9 mouse cellular contexts compared by ENCODE assay signal in genomic region chr12:83764044-83764365, GRCm38 (mm10). TPM values are rescaled to one million over a fixed set of nuclear protein-coding genes. Genes with fewer than 3 reads are reported as not detected.
A peak's percentile ranks its signal among the peaks of the same experiment; 100 is the strongest.
DNase-seq lines count a peak whose midpoint lies in the region; ATAC-seq and TF ChIP-seq lines count a peak whose summit lies in the region.
"Had no signal": no experiment of that assay in that cellular context is flagged by ENCODE, and none has a peak within 500 bp of the region (broad histone marks: within the 10 kb centered on the region; RNA-seq: fewer than 3 reads in every experiment).

No protein-coding gene starts in this region.

- 16% methylated on average over 14 of the region's 14 CpGs for WGBS in cerebellum, adult 2 months
- 11% methylated on average over 14 of the region's 14 CpGs for WGBS in liver, embryonic 11.5 days

- peaks cover 3% of the 10 kb centered on the region; the same call in 1 of the 2 replicates for H3K4me1 ChIP-seq in cerebellum, adult 2 months (ENCODE audit: control insufficient read depth, insufficient read depth, low read length)
- H3K4me1 ChIP-seq in ES-Bruce4 (ENCODE audit: control insufficient read depth, insufficient read depth, low read length): no peaks in the 10 kb centered on the region
- H3K4me1 ChIP-seq in liver, embryonic 11.5 days (replicated peaks; ENCODE audit: control insufficient read depth, insufficient read depth, low read length): peaks cover 15% of the 10 kb centered on the region
- peaks cover 7% of the 10 kb centered on the region for H3K4me1 ChIP-seq in testis, adult 2 months (ENCODE audit: control insufficient read depth, insufficient read depth, low read length)

- H3K27me3 ChIP-seq in cerebellum, adult 2 months (ENCODE audit: control insufficient read depth, insufficient read depth, low read length): no peaks in the 10 kb centered on the region
- H3K27me3 ChIP-seq in ES-Bruce4 (ENCODE audit: control insufficient read depth, insufficient read depth, low read length, poor library complexity, severe bottlenecking): no peaks in the 10 kb centered on the region
- peaks cover 35% of the 10 kb centered on the region for H3K27me3 ChIP-seq in liver, embryonic 11.5 days (replicated peaks; ENCODE audit: control insufficient read depth, insufficient read depth, low read length)
- H3K27me3 ChIP-seq in testis, adult 2 months (ENCODE audit: control insufficient read depth, insufficient read depth, low read length): no peaks in the 10 kb centered on the region

- no peak for TF ChIP-seq POLR2A in cerebellum, adult 2 months (IDR thresholded peaks at IDR 0.05; ENCODE audit: borderline replicate concordance, insufficient read depth, low read length)
- TF ChIP-seq POLR2A in ES-Bruce4 (IDR thresholded peaks at IDR 0.05; ENCODE audit: insufficient read depth, low read length): no peak
- no peak for TF ChIP-seq POLR2A in testis, adult 2 months (IDR thresholded peaks at IDR 0.05; ENCODE audit: control insufficient read depth, low read depth, low read length)

- H3K9ac ChIP-seq in ES-Bruce4 (ENCODE audit: low read depth, poor library complexity, severe bottlenecking): peak overlapping the region; percentile 41
- H3K9ac ChIP-seq in liver, embryonic 11.5 days (ENCODE audit: low read depth, low read length): no peak overlapping the region

- no peak for TF ChIP-seq CTCF in cerebellum, adult 2 months (IDR thresholded peaks at IDR 0.05; ENCODE audit: borderline replicate concordance, insufficient read depth, low read depth, low read length)
- TF ChIP-seq CTCF in ES-Bruce4 (IDR thresholded peaks at IDR 0.05; ENCODE audit: low read depth, low read length): no peak
- no peak for TF ChIP-seq CTCF in testis, adult 2 months (IDR thresholded peaks at IDR 0.05; ENCODE audit: control insufficient read depth, insufficient read depth, insufficient replicate concordance, low read depth, low read length)

- no peaks in the 10 kb centered on the region for H3K9me3 ChIP-seq in ES-Bruce4 (replicated peaks; ENCODE audit: control insufficient read depth, insufficient read depth, low read length, poor library complexity, severe bottlenecking)
- H3K9me3 ChIP-seq in liver, embryonic 11.5 days (ENCODE audit: control insufficient read depth, low read length): no peaks in the 10 kb centered on the region

- H3K27ac ChIP-seq in cerebellum, adult 2 months (ENCODE audit: insufficient read depth, low read length): no peak overlapping the region
- H3K27ac ChIP-seq in ES-Bruce4 (ENCODE audit: insufficient read depth, low read length): no peak overlapping the region
- no peak overlapping the region for H3K27ac ChIP-seq in liver, embryonic 11.5 days (ENCODE audit: low read depth, low read length)
- no peak overlapping the region for H3K27ac ChIP-seq in testis, adult 2 months (ENCODE audit: control insufficient read depth, insufficient read depth, low read depth, low read length)

- intact Hi-C loops in heart, postnatal 36 days (cut with DNase I): loop anchor here (2.0 kb wide), 1 partner anchor 33 kb away; no protein-coding TSS in a partner anchor

- H3K36me3 ChIP-seq in ES-Bruce4 (ENCODE audit: control insufficient read depth, insufficient read depth, low read length, poor library complexity, severe bottlenecking): no peaks in the 10 kb centered on the region
- H3K36me3 ChIP-seq in liver, embryonic 11.5 days (ENCODE audit: control insufficient read depth, insufficient read depth, low read length): no peaks in the 10 kb centered on the region
- no peaks in the 10 kb centered on the region for H3K36me3 ChIP-seq in testis, adult 2 months (ENCODE audit: control insufficient read depth, insufficient read depth, low read length)

- DNase-seq in cerebellum, adult 2 months: no peak
- DNase-seq in cerebellum, adult 9-11 months: no peak
- DNase-seq in heart, postnatal 36 days: peak; percentile 37 to 42
- DNase-seq in liver, embryonic 11.5 days (ENCODE audit: low spot score): no peak

- ATAC-seq in liver, embryonic 11.5 days (replicated peaks; ENCODE audit: low FRiP score): no peak
- ATAC-seq in megakaryocyte-erythroid progenitor cell, adult 5-6 weeks (replicated peaks; ENCODE audit: low FRiP score, low TSS enrichment, poor library complexity, severe bottlenecking): no peak; the same call in 1 of the 2 replicates
- ATAC-seq in megakaryocyte, adult 5-6 weeks (ENCODE audit: poor library complexity, severe bottlenecking): no peak

- TF ChIP-seq EP300 in ES-Bruce4 (IDR thresholded peaks at IDR 0.05; ENCODE audit: insufficient read depth, low read depth, low read length): no peak

- H3K4me2 ChIP-seq in liver, embryonic 11.5 days: peak overlapping the region; percentile 66

- H3K4me3 ChIP-seq in cerebellum, adult 2 months (replicated peaks; ENCODE audit: insufficient read depth, low read depth, low read length): peak overlapping the region; percentile 9
- peak overlapping the region; percentile 30 for H3K4me3 ChIP-seq in ES-Bruce4 (ENCODE audit: low read depth, low read length)
- peak overlapping the region; percentile 40 for H3K4me3 ChIP-seq in liver, embryonic 11.5 days (ENCODE audit: low read depth, low read length)
- peak overlapping the region; percentile 36 for H3K4me3 ChIP-seq in testis, adult 2 months (ENCODE audit: control insufficient read depth, low read depth, low read length)

RNA-seq across cellular contexts. Expression of gene Papln, which starts 0.6 kb away (rescaled TPM):
- polyA plus RNA-seq in cerebellum, adult 2 months (2012; rRNA removed): 0.95 and 0.97 TPM in 2 replicates
- polyA plus RNA-seq in ES-Bruce4 (2011; ENCODE audit: insufficient read depth, insufficient read length, low read depth, missing spikeins): 0.67 and 0.85 TPM in 2 replicates
- total RNA-seq in heart, postnatal 36 days (2021): 10 to 100 TPM; 10.2 to 11.4 TPM
- 0.57 and 0.58 TPM in 2 replicates for polyA plus RNA-seq in liver, embryonic 11.5 days (2014; fragmentation: Nextera tagmentation; extraction: Ambion mirVana)
- polyA plus RNA-seq in testis, adult 2 months (2012; rRNA removed): 7.6 and 9.9 TPM in 2 replicates
- total RNA-seq in megakaryocyte-erythroid progenitor cell, adult 5-6 weeks (2014; fragmentation: Nextera tagmentation): not detected in 2 replicates
- total RNA-seq in megakaryocyte-erythroid progenitor cell, adult 5-6 weeks (2017): not detected in 2 replicates
- total RNA-seq in megakaryocyte, adult 5-6 weeks (2015): not detected in 2 replicates
- total RNA-seq in megakaryocyte, adult 5-6 weeks (2017): not detected in 2 replicates
- total RNA-seq: common myeloid progenitor, adult 5-6 weeks had no signal

Comparison
In these comparisons a context has a peak if more than half of its experiments do, and no peak if none do; other contexts are left out.
1. DNase-seq: peak in heart, postnatal 36 days (2 of 2); none in cerebellum, adult 2 months (0 of 2), cerebellum, adult 9-11 months (single experiment) and liver, embryonic 11.5 days (single experiment).
2. Peak in every context shown above with its lines, with median percentiles within 50 percentile points of each other: H3K4me3 ChIP-seq.